Mouse (Mus musculus): ENCODE data around the gene Olfr781. TPM values are rescaled to one million over a fixed set of nuclear protein-coding genes. Genes with fewer than 3 reads are reported as not detected.
"Not testable (repeated sequence)": the region's sequence is repeated elsewhere in the genome, so short reads cannot be mapped to it uniquely, and the experiment has no call there.

Gene Olfr781
- total and polyA plus RNA-seq, 2 experiments from 2014 or later = not detected

DNA sequence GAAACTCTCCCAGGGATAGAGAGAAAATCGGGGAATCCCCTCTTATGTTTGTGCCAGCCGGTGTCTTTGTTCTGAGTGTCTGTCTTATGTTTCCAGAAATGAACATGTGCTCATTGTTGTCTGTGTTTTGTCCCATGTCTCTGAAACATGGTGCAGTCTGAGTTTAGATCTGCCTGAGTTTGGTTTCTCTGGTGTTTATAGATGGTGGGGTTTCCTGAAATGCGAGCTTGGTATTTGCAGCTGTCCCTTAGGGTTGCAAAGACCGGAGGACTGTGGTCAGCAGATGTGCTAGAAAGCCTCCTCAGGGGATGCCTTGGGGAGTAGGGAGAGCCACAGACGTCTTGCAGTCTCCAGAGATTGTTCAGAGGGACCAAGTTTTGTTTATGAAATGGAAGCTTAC, 28.7 kb downstream of the Olfr781 start:
- no peak overlapping the region for H3K27ac ChIP-seq (ENCODE audit: low read depth, low read length)
- no peak for TF ChIP-seq CTCF (IDR thresholded peaks at IDR 0.05)
- H3K27me3 ChIP-seq (ENCODE audit: insufficient read depth, low read length) = no peaks in the 10 kb centered on the region
- WGBS = 80% methylated on average over 5 of the region's 5 CpGs
- no peaks in the 10 kb centered on the region for H3K9me3 ChIP-seq (ENCODE audit: low read length)
- H3K4me3 ChIP-seq (ENCODE audit: low read depth, low read length) = no peak overlapping the region
- no peak overlapping the region for H3K9ac ChIP-seq (replicated peaks; ENCODE audit: low read length, poor library complexity, severe bottlenecking)
- no peaks in the 10 kb centered on the region for H3K4me1 ChIP-seq (ENCODE audit: insufficient read depth, low read length)
- no peak for ATAC-seq (ENCODE audit: low FRiP score)
- no peaks in the 10 kb centered on the region for H3K36me3 ChIP-seq (ENCODE audit: insufficient read depth, low read length)
- no peak for DNase-seq (ENCODE audit: low spot score)
- no peak overlapping the region for H3K4me2 ChIP-seq (ENCODE audit: low read depth, low read length, poor library complexity, severe bottlenecking)

DNA sequence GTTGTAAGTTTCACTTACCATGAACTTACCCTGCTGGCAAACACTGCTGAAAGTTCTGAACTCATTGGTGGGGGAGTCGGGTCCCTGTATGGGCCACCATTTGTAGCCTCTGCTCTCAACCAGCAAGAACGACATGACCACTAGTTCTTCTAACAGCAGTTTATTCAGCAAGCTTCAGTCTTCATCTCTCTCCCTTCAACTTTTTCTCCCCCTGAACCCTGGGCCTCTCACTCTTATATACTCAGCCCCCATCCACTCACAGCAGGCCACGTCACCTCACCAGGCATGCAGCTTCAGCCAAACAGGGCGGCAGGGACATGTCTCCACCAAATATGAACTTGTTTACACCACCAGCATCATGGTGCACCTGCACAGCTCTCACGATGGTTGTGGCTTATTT, 45.4 kb downstream of the Olfr781 start:
- 93% methylated on average over 5 of the region's 5 CpGs for WGBS
- not testable (repeated sequence) for ATAC-seq (ENCODE audit: low FRiP score); H3K4me2 ChIP-seq (ENCODE audit: low read depth, low read length, poor library complexity, severe bottlenecking); DNase-seq (ENCODE audit: low spot score); H3K4me1 ChIP-seq (ENCODE audit: insufficient read depth, low read length); H3K9me3 ChIP-seq (ENCODE audit: low read length); H3K4me3 ChIP-seq (ENCODE audit: low read depth, low read length); H3K27me3 ChIP-seq (ENCODE audit: insufficient read depth, low read length); H3K9ac ChIP-seq (replicated peaks; ENCODE audit: low read length, poor library complexity, severe bottlenecking); H3K27ac ChIP-seq (ENCODE audit: low read depth, low read length); H3K36me3 ChIP-seq (ENCODE audit: insufficient read depth, low read length)

Other genes with a start within 250 kb of the Olfr781 start
- not detected in 2 replicates for gene Olfr767, start 245.9 kb upstream of the Olfr781 start, total RNA-seq (2014; rRNA removed)
- not detected in 2 replicates for gene Olfr767, start 245.9 kb upstream of the Olfr781 start, polyA plus RNA-seq (2015; fragmentation: Nextera tagmentation; extraction: Ambion mirVana)
- not detected in 2 replicates for gene Olfr768, start 229.5 kb upstream of the Olfr781 start, total RNA-seq (2014; rRNA removed)
- not detected in 2 replicates for gene Olfr768, start 229.5 kb upstream of the Olfr781 start, polyA plus RNA-seq (2015; fragmentation: Nextera tagmentation; extraction: Ambion mirVana)
- gene Olfr769, start 211.0 kb upstream of the Olfr781 start, total RNA-seq (2014; rRNA removed) = not detected in 2 replicates
- gene Olfr769, start 211.0 kb upstream of the Olfr781 start, polyA plus RNA-seq (2015; fragmentation: Nextera tagmentation; extraction: Ambion mirVana) = not detected in 2 replicates
- not detected in 2 replicates for gene Olfr770, start 189.9 kb upstream of the Olfr781 start, total RNA-seq (2014; rRNA removed)
- gene Olfr770, start 189.9 kb upstream of the Olfr781 start, polyA plus RNA-seq (2015; fragmentation: Nextera tagmentation; extraction: Ambion mirVana) = not detected in 2 replicates
- not detected in 2 replicates for gene Olfr771, start 164.1 kb upstream of the Olfr781 start, total RNA-seq (2014; rRNA removed)
- gene Olfr771, start 164.1 kb upstream of the Olfr781 start, polyA plus RNA-seq (2015; fragmentation: Nextera tagmentation; extraction: Ambion mirVana) = not detected in 2 replicates
- gene Olfr772, start 150.9 kb upstream of the Olfr781 start, total RNA-seq (2014; rRNA removed) = not detected in 2 replicates
- not detected in 2 replicates for gene Olfr772, start 150.9 kb upstream of the Olfr781 start, polyA plus RNA-seq (2015; fragmentation: Nextera tagmentation; extraction: Ambion mirVana)
- gene Olfr773, start 141.4 kb upstream of the Olfr781 start, total RNA-seq (2014; rRNA removed) = not detected in 2 replicates
- gene Olfr773, start 141.4 kb upstream of the Olfr781 start, polyA plus RNA-seq (2015; fragmentation: Nextera tagmentation; extraction: Ambion mirVana) = not detected in 2 replicates
- not detected in 2 replicates for gene Olfr774, start 92.7 kb upstream of the Olfr781 start, total RNA-seq (2014; rRNA removed)
- gene Olfr774, start 92.7 kb upstream of the Olfr781 start, polyA plus RNA-seq (2015; fragmentation: Nextera tagmentation; extraction: Ambion mirVana) = not detected in 2 replicates
- not detected in 2 replicates for gene Olfr775, start 80.4 kb upstream of the Olfr781 start, total RNA-seq (2014; rRNA removed)
- not detected in 2 replicates for gene Olfr775, start 80.4 kb upstream of the Olfr781 start, polyA plus RNA-seq (2015; fragmentation: Nextera tagmentation; extraction: Ambion mirVana)
- gene Olfr776, start 69.7 kb upstream of the Olfr781 start, total RNA-seq (2014; rRNA removed) = not detected in 2 replicates
- not detected in 2 replicates for gene Olfr776, start 69.7 kb upstream of the Olfr781 start, polyA plus RNA-seq (2015; fragmentation: Nextera tagmentation; extraction: Ambion mirVana)
- not detected in 2 replicates for gene Olfr777, start 57.4 kb upstream of the Olfr781 start, total RNA-seq (2014; rRNA removed)
- gene Olfr777, start 57.4 kb upstream of the Olfr781 start, polyA plus RNA-seq (2015; fragmentation: Nextera tagmentation; extraction: Ambion mirVana) = not detected in 2 replicates
- gene Olfr780, start 10.7 kb upstream of the Olfr781 start, total RNA-seq (2014; rRNA removed) = not detected in 2 replicates
- not detected in 2 replicates for gene Olfr780, start 10.7 kb upstream of the Olfr781 start, polyA plus RNA-seq (2015; fragmentation: Nextera tagmentation; extraction: Ambion mirVana)
- gene Olfr782, start 20.0 kb downstream of the Olfr781 start, total RNA-seq (2014; rRNA removed) = not detected in 2 replicates
- not detected in 2 replicates for gene Olfr782, start 20.0 kb downstream of the Olfr781 start, polyA plus RNA-seq (2015; fragmentation: Nextera tagmentation; extraction: Ambion mirVana)
- gene Olfr784, start 55.2 kb downstream of the Olfr781 start, total RNA-seq (2014; rRNA removed) = 0.66 and 0.82 TPM in 2 replicates
- not detected in 2 replicates for gene Olfr784, start 55.2 kb downstream of the Olfr781 start, polyA plus RNA-seq (2015; fragmentation: Nextera tagmentation; extraction: Ambion mirVana)
- not detected in 2 replicates for gene Olfr785, start 76.6 kb downstream of the Olfr781 start, total RNA-seq (2014; rRNA removed)
- gene Olfr785, start 76.6 kb downstream of the Olfr781 start, polyA plus RNA-seq (2015; fragmentation: Nextera tagmentation; extraction: Ambion mirVana) = not detected in 2 replicates
- not detected in 2 replicates for gene Olfr786, start 98.5 kb downstream of the Olfr781 start, total RNA-seq (2014; rRNA removed)
- gene Olfr786, start 98.5 kb downstream of the Olfr781 start, polyA plus RNA-seq (2015; fragmentation: Nextera tagmentation; extraction: Ambion mirVana) = not detected in 2 replicates
- gene Olfr787, start 133.0 kb downstream of the Olfr781 start, total RNA-seq (2014; rRNA removed) = not detected in 2 replicates
- gene Olfr787, start 133.0 kb downstream of the Olfr781 start, polyA plus RNA-seq (2015; fragmentation: Nextera tagmentation; extraction: Ambion mirVana) = not detected in 2 replicates
- not detected in 2 replicates for gene Olfr788, start 142.1 kb downstream of the Olfr781 start, total RNA-seq (2014; rRNA removed)
- gene Olfr788, start 142.1 kb downstream of the Olfr781 start, polyA plus RNA-seq (2015; fragmentation: Nextera tagmentation; extraction: Ambion mirVana) = not detected in 2 replicates
- gene Olfr789, start 155.9 kb downstream of the Olfr781 start, total RNA-seq (2014; rRNA removed) = not detected in 2 replicates
- not detected in 2 replicates for gene Olfr789, start 155.9 kb downstream of the Olfr781 start, polyA plus RNA-seq (2015; fragmentation: Nextera tagmentation; extraction: Ambion mirVana)
- gene Olfr790, start 169.6 kb downstream of the Olfr781 start, total RNA-seq (2014; rRNA removed) = not detected in 2 replicates
- gene Olfr790, start 169.6 kb downstream of the Olfr781 start, polyA plus RNA-seq (2015; fragmentation: Nextera tagmentation; extraction: Ambion mirVana) = not detected in 2 replicates
- gene Olfr791, start 192.9 kb downstream of the Olfr781 start, total RNA-seq (2014; rRNA removed) = not detected in 2 replicates
- not detected in 2 replicates for gene Olfr791, start 192.9 kb downstream of the Olfr781 start, polyA plus RNA-seq (2015; fragmentation: Nextera tagmentation; extraction: Ambion mirVana)
- gene Olfr792, start 210.3 kb downstream of the Olfr781 start, total RNA-seq (2014; rRNA removed) = not detected in 2 replicates
- gene Olfr792, start 210.3 kb downstream of the Olfr781 start, polyA plus RNA-seq (2015; fragmentation: Nextera tagmentation; extraction: Ambion mirVana) = not detected in 2 replicates
- gene Olfr794, start 238.8 kb downstream of the Olfr781 start, total RNA-seq (2014; rRNA removed) = not detected in 2 replicates
- gene Olfr794, start 238.8 kb downstream of the Olfr781 start, polyA plus RNA-seq (2015; fragmentation: Nextera tagmentation; extraction: Ambion mirVana) = not detected in 2 replicates

Data from midbrain, postnatal 0 days (tissue).